ENCODE assay signal across 21 mouse cellular contexts in the genomic region with DNA sequence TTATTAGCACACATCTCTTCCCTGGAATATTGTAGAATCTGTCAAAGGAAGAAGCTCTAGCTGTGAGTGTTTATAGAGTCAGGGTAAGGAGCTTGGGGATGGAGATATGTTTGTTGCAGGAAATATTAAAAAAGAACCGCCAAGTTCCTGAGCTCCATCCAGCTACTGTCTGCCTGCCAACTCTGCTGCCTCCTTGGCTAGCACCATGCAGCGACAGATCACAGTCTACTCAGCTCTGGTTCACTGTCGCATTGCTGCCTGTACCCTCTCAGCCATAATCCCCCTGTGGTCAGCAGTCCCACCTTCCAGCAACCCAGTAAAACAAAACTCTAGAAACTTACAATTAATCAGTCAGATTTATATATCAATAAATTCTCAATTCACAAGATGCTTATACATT. TPM values are rescaled to one million over a fixed set of nuclear protein-coding genes. Genes with fewer than 3 reads are reported as not detected.
"Had no signal": no experiment of that assay in that cellular context is flagged by ENCODE, and none has a peak within 500 bp of the region (broad histone marks: within the 10 kb centered on the region; RNA-seq: fewer than 3 reads in every experiment).

No protein-coding gene starts in this region.

- H3K4me1 ChIP-seq: limb, embryonic 13.5 days; lung, embryonic 15.5 days; midbrain, embryonic 12.5 days; neural tube, embryonic 13.5 days had no signal

- DNase-seq: kidney, adult 8-10 months; kidney, postnatal 36 days; layer of hippocampus, adult 9-11 months; layer of hippocampus, postnatal 36 days; retina, postnatal 1 day; right cerebral cortex, postnatal 4 days; spleen, adult 18-20 months; thymus, adult 18-20 months; thymus, postnatal 14 days had no signal

- H3K36me3 ChIP-seq: limb, embryonic 13.5 days; lung, embryonic 15.5 days; midbrain, embryonic 12.5 days; neural tube, embryonic 13.5 days had no signal

- H3K4me2 ChIP-seq: limb, embryonic 13.5 days; liver, embryonic 11.5 days; lung, embryonic 15.5 days; midbrain, embryonic 12.5 days; neural tube, embryonic 13.5 days had no signal

- H3K4me3 ChIP-seq: limb, embryonic 13.5 days; lung, embryonic 15.5 days; midbrain, embryonic 12.5 days; neural tube, embryonic 13.5 days had no signal

- H3K9me3 ChIP-seq: limb, embryonic 13.5 days; lung, embryonic 15.5 days; midbrain, embryonic 12.5 days; neural tube, embryonic 13.5 days had no signal

- ATAC-seq: midbrain, embryonic 16.5 days had no signal

- H3K9ac ChIP-seq: limb, embryonic 13.5 days; lung, embryonic 15.5 days; midbrain, embryonic 12.5 days; neural tube, embryonic 13.5 days had no signal

- H3K27ac ChIP-seq: limb, embryonic 13.5 days; lung, embryonic 15.5 days; midbrain, embryonic 12.5 days; neural tube, embryonic 13.5 days had no signal

- H3K27me3 ChIP-seq: limb, embryonic 13.5 days; lung, embryonic 15.5 days; midbrain, embryonic 12.5 days; neural tube, embryonic 13.5 days had no signal

RNA-seq across cellular contexts. Expression of a gene that starts 32.7 kb away (rescaled TPM):
- total RNA-seq: layer of hippocampus, adult 18-20 months; layer of hippocampus, postnatal 36 days; left cerebral cortex, postnatal 36 days; megakaryocyte-erythroid progenitor cell, adult 5-6 weeks had no signal
- polyA plus RNA-seq: kidney, embryonic 16.5 days; limb, embryonic 13.5 days; liver, embryonic 11.5 days; liver, embryonic 16.5 days; lung, embryonic 15.5 days; midbrain, embryonic 12.5 days; midbrain, embryonic 16.5 days; neural tube, embryonic 13.5 days; stomach, embryonic 14.5 days had no signal

RNA-seq across cellular contexts. Expression of a gene that starts 41.3 kb away (rescaled TPM):
- total RNA-seq: layer of hippocampus, adult 18-20 months; layer of hippocampus, postnatal 36 days; left cerebral cortex, postnatal 36 days; megakaryocyte-erythroid progenitor cell, adult 5-6 weeks had no signal
- polyA plus RNA-seq: kidney, embryonic 16.5 days; limb, embryonic 13.5 days; liver, embryonic 11.5 days; liver, embryonic 16.5 days; lung, embryonic 15.5 days; midbrain, embryonic 12.5 days; midbrain, embryonic 16.5 days; neural tube, embryonic 13.5 days; stomach, embryonic 14.5 days had no signal

RNA-seq across cellular contexts. Expression of a gene that starts 49.8 kb away (rescaled TPM):
- total RNA-seq: layer of hippocampus, adult 18-20 months; layer of hippocampus, postnatal 36 days; left cerebral cortex, postnatal 36 days; megakaryocyte-erythroid progenitor cell, adult 5-6 weeks had no signal
- polyA plus RNA-seq: kidney, embryonic 16.5 days; limb, embryonic 13.5 days; liver, embryonic 11.5 days; liver, embryonic 16.5 days; lung, embryonic 15.5 days; midbrain, embryonic 12.5 days; midbrain, embryonic 16.5 days; neural tube, embryonic 13.5 days; stomach, embryonic 14.5 days had no signal

RNA-seq across cellular contexts. Expression of a gene that starts 58.3 kb away (rescaled TPM):
- total RNA-seq: layer of hippocampus, adult 18-20 months; layer of hippocampus, postnatal 36 days; left cerebral cortex, postnatal 36 days; megakaryocyte-erythroid progenitor cell, adult 5-6 weeks had no signal
- polyA plus RNA-seq: kidney, embryonic 16.5 days; limb, embryonic 13.5 days; liver, embryonic 11.5 days; liver, embryonic 16.5 days; lung, embryonic 15.5 days; midbrain, embryonic 12.5 days; midbrain, embryonic 16.5 days; neural tube, embryonic 13.5 days; stomach, embryonic 14.5 days had no signal
